Mouse (Mus musculus): Measurements from ENCODE around the gene Vmn2r82. TPM values are rescaled to one million over a fixed set of nuclear protein-coding genes. Genes with fewer than 3 reads are reported as not detected.

The Vmn2r82 gene
- polyA plus RNA-seq (2012; rRNA removed; ENCODE audit: low replicate concordance): not detected in 2 replicates

DNA sequence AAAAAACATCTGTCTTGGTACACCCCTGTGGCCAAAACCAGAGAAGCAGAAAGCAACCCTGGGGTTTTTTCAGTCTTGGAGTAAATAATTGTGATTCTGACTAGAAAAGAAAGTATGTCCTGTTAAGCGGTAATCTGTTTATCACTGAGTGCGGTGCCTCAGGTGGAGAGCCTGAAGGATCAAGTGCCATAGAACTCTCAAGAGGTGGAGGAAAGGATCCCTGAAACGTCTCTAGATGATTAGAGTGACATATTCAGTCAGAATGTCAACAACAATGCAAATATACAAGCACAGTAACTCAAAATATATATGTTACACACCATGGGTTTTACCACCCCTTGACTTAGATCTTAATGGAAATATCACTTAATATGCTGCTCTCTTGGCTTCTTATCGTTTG, at the start of gene Vmn2r82:
TSS of gene Vmn2r82 (plus strand) at position 301 of the 400 bp plus-strand sequence.

Other genes with a start within 250 kb of the Vmn2r82 start
- not detected in 2 replicates for gene Vmn2r80, start 207.8 kb upstream of the Vmn2r82 start, polyA plus RNA-seq (2012; rRNA removed; ENCODE audit: low replicate concordance)
- not detected in 2 replicates for gene Vmn2r81, start 108.8 kb upstream of the Vmn2r82 start, polyA plus RNA-seq (2012; rRNA removed; ENCODE audit: low replicate concordance)
- not detected in 2 replicates for gene Vmn2r83, start 112.2 kb downstream of the Vmn2r82 start, polyA plus RNA-seq (2012; rRNA removed; ENCODE audit: low replicate concordance)
- gene Plpp2, start 177.3 kb downstream of the Vmn2r82 start, polyA plus RNA-seq (2012; rRNA removed; ENCODE audit: low replicate concordance): 27.4 and 36.8 TPM in 2 replicates
- gene Mier2, start 198.7 kb downstream of the Vmn2r82 start, polyA plus RNA-seq (2012; rRNA removed; ENCODE audit: low replicate concordance): 102 and 125 TPM in 2 replicates
- gene Theg, start 230.8 kb downstream of the Vmn2r82 start, polyA plus RNA-seq (2012; rRNA removed; ENCODE audit: low replicate concordance): 0.24 TPM in 1 of 2 replicates, not detected in the other

Measured in mammary gland, adult 2 months (tissue).